Mouse (Mus musculus): Measurements from ENCODE around the gene Ctdsp2. TPM values are rescaled to one million over a fixed set of nuclear protein-coding genes. Genes with fewer than 3 reads are reported as not detected.
A peak's percentile ranks its signal among the peaks of the same experiment; 100 is the strongest.

Gene Ctdsp2
- total RNA-seq, 2 experiments from 2014 or later = 79.4 to 83.8 TPM

GRCm38 (mm10) chr10:126997340-126998113 lies 19.0 kb downstream of the Ctdsp2 start:
- no peak; the same call in 1 of the 2 replicates for TF ChIP-seq CTCF (IDR thresholded peaks at IDR 0.05)
- DNase-seq (ENCODE audit: extremely low spot score in 1 of 2, low spot score in 2 of 2) = no peak
- Histone ChIP-seq H3K27ac (no peak overlapping the region), H3K4me3 (no peak overlapping the region)
- intact Hi-C loops (cut with DNase I) = no loop called here

GRCm38 (mm10) chr10:127000529-127000928 lies 22.0 kb downstream of the Ctdsp2 start, which contains the start of gene Avil:
Gene Avil (plus strand): TSS chr10:127000709.
- intact Hi-C loops (cut with DNase I) = no loop called here
- no peak for DNase-seq (ENCODE audit: extremely low spot score in 1 of 2, low spot score in 2 of 2)
- no peak for TF ChIP-seq CTCF (IDR thresholded peaks at IDR 0.05)
- Histone ChIP-seq H3K4me3 (no peak within 1 kb of the TSS), H3K27ac (no peak within 1 kb of the TSS)

GRCm38 (mm10) chr10:127001297-127001696 lies 22.8 kb downstream of the Ctdsp2 start:
- no peak overlapping the region for H3K27ac ChIP-seq
- intact Hi-C loops (cut with DNase I) = no loop called here
- TF ChIP-seq CTCF (IDR thresholded peaks at IDR 0.05) = no peak
- no peak for DNase-seq (ENCODE audit: extremely low spot score in 1 of 2, low spot score in 2 of 2)
- no peak overlapping the region for H3K4me3 ChIP-seq

- no peak overlapping the region for H3K4me3 ChIP-seq
- no peak overlapping the region for H3K27ac ChIP-seq
- no peak for DNase-seq (ENCODE audit: extremely low spot score in 1 of 2, low spot score in 2 of 2)
- intact Hi-C loops (cut with DNase I) = no loop called here
- no peak for TF ChIP-seq CTCF (IDR thresholded peaks at IDR 0.05)
Observed at GRCm38 (mm10) chr10:127002056-127002455, 23.5 kb downstream of the Ctdsp2 start.

- H3K27ac ChIP-seq = no peak overlapping the region
- intact Hi-C loops (cut with DNase I) = no loop called here
- DNase-seq (ENCODE audit: extremely low spot score in 1 of 2, low spot score in 2 of 2) = no peak
- TF ChIP-seq CTCF (IDR thresholded peaks at IDR 0.05) = no peak
- H3K4me3 ChIP-seq = no peak overlapping the region
Observed at GRCm38 (mm10) chr10:127002765-127003164, 24.2 kb downstream of the Ctdsp2 start.

GRCm38 (mm10) chr10:127003334-127003733 lies 24.8 kb downstream of the Ctdsp2 start:
- Histone ChIP-seq H3K4me3 (no peak overlapping the region), H3K27ac (no peak overlapping the region)
- TF ChIP-seq CTCF (IDR thresholded peaks at IDR 0.05) = no peak
- DNase-seq (ENCODE audit: extremely low spot score in 1 of 2, low spot score in 2 of 2) = no peak
- intact Hi-C loops (cut with DNase I) = no loop called here

- intact Hi-C loops (cut with DNase I) = no loop called here
- Histone ChIP-seq H3K27ac (no peak overlapping the region), H3K4me3 (no peak overlapping the region)
- no peak for TF ChIP-seq CTCF (IDR thresholded peaks at IDR 0.05)
- no peak for DNase-seq (ENCODE audit: extremely low spot score in 1 of 2, low spot score in 2 of 2)
Observed at GRCm38 (mm10) chr10:127003806-127004205, 25.3 kb downstream of the Ctdsp2 start.

- H3K4me3 ChIP-seq = no peak overlapping the region
- no peak overlapping the region for H3K27ac ChIP-seq
- intact Hi-C loops (cut with DNase I) = no loop called here
- DNase-seq (ENCODE audit: extremely low spot score in 1 of 2, low spot score in 2 of 2) = no peak
- peak; percentile 14 for TF ChIP-seq CTCF (IDR thresholded peaks at IDR 0.05)
Observed at GRCm38 (mm10) chr10:127016488-127016887, 38.0 kb downstream of the Ctdsp2 start.

- no peak for DNase-seq (ENCODE audit: extremely low spot score in 1 of 2, low spot score in 2 of 2)
- H3K27ac ChIP-seq = no peak overlapping the region
- TF ChIP-seq CTCF (IDR thresholded peaks at IDR 0.05) = no peak
- no peak overlapping the region for H3K4me3 ChIP-seq
- intact Hi-C loops (cut with DNase I) = no loop called here
Observed at GRCm38 (mm10) chr10:127017071-127017470, 38.6 kb downstream of the Ctdsp2 start.

GRCm38 (mm10) chr10:127018422-127018821 lies 39.9 kb downstream of the Ctdsp2 start:
- H3K27ac ChIP-seq = no peak overlapping the region
- intact Hi-C loops (cut with DNase I) = no loop called here
- no peak for DNase-seq (ENCODE audit: extremely low spot score in 1 of 2, low spot score in 2 of 2)
- no peak overlapping the region for H3K4me3 ChIP-seq
- no peak for TF ChIP-seq CTCF (IDR thresholded peaks at IDR 0.05)

- Histone ChIP-seq H3K4me3 (peak within 1 kb of the TSS; percentile 88), H3K27ac (peak within 1 kb of the TSS; percentile 79)
- intact Hi-C loops (cut with DNase I) = loop anchor here (1.0 to 2.0 kb wide), 2 partner anchors 40 to 111 kb away; no protein-coding TSS in a partner anchor
- DNase-seq (ENCODE audit: extremely low spot score in 1 of 2, low spot score in 2 of 2) = peak; percentile 91 to 96
- TF ChIP-seq CTCF (IDR thresholded peaks at IDR 0.05) = peak; percentile 97
Observed at GRCm38 (mm10) chr10:127030336-127031296, 52.1 kb downstream of the Ctdsp2 start, which contains the start of gene Tsfm. Gene Tsfm (minus strand): TSS chr10:127030840.

- Histone ChIP-seq H3K4me3 (no peak overlapping the region), H3K27ac (no peak overlapping the region)
- intact Hi-C loops (cut with DNase I) = no loop called here
- no peak for DNase-seq (ENCODE audit: extremely low spot score in 1 of 2, low spot score in 2 of 2)
- no peak for TF ChIP-seq CTCF (IDR thresholded peaks at IDR 0.05)
Observed at GRCm38 (mm10) chr10:127033301-127033741, 54.8 kb downstream of the Ctdsp2 start.

All from left cerebral cortex, adult 2 months (tissue).